Comparison of ENCODE assay signal across 8 mouse cellular contexts in genomic region chr2:31297602-31298268, GRCm38 (mm10). TPM values are rescaled to one million over a fixed set of nuclear protein-coding genes. Genes with fewer than 3 reads are reported as not detected.
DNase-seq lines count a peak whose midpoint lies in the region; ATAC-seq and TF ChIP-seq lines count a peak whose summit lies in the region.

No protein-coding gene starts in this region.

- no peaks in the 10 kb centered on the region for H3K36me3 ChIP-seq in forebrain, embryonic 15.5 days
- H3K36me3 ChIP-seq in small intestine, adult 2 months (ENCODE audit: control insufficient read depth, insufficient read depth, low read length) = no peaks in the 10 kb centered on the region

- H3K4me3 ChIP-seq in forebrain, embryonic 15.5 days = peak overlapping the region; percentile 47
- peak overlapping the region; percentile 64 for H3K4me3 ChIP-seq in small intestine, adult 2 months (ENCODE audit: low read depth, low read length)

- no peaks in the 10 kb centered on the region for H3K9me3 ChIP-seq in forebrain, embryonic 15.5 days

- peak overlapping the region; percentile 47 for H3K9ac ChIP-seq in forebrain, embryonic 15.5 days (replicated peaks)

- peak; percentile 43 to 60 for DNase-seq in left cerebral cortex, adult 18-20 months (ENCODE audit: low spot score in 2 of 2)
- no peak for DNase-seq in left cerebral cortex, adult 11 months (ENCODE audit: low spot score)
- peak; percentile 14 for DNase-seq in c-Kit-positive CD71-positive TER-119-positive erythroid progenitor cells, embryonic 14.5 days (ENCODE audit: low spot score)
- DNase-seq in layer of hippocampus, postnatal 36 days = peak; percentile 59 to 61
- DNase-seq in lung, postnatal 4 days = peak; percentile 60 to 65

- peaks cover 6% of the 10 kb centered on the region for H3K4me1 ChIP-seq in forebrain, embryonic 15.5 days
- no peaks in the 10 kb centered on the region; the same call in 1 of the 2 replicates for H3K4me1 ChIP-seq in small intestine, adult 2 months (ENCODE audit: control insufficient read depth, insufficient read depth, insufficient read length, low read length)

- peak overlapping the region; percentile 57 for H3K4me2 ChIP-seq in forebrain, embryonic 15.5 days (replicated peaks)

- no peak for TF ChIP-seq POLR2A in small intestine, adult 2 months (IDR thresholded peaks at IDR 0.05; ENCODE audit: low read depth, low read length)

- TF ChIP-seq CTCF in small intestine, adult 2 months (IDR thresholded peaks at IDR 0.05; ENCODE audit: extremely low read depth, insufficient read length, insufficient replicate concordance, low read depth, low read length) = no peak

- no peaks in the 10 kb centered on the region for H3K27me3 ChIP-seq in forebrain, embryonic 15.5 days
- H3K27me3 ChIP-seq in small intestine, adult 2 months (ENCODE audit: control insufficient read depth, insufficient read depth, low read length) = no peaks in the 10 kb centered on the region

- 2% methylated on average over 17 of the region's 17 CpGs for WGBS in forebrain, embryonic 15.5 days
- 6% methylated on average over 17 of the region's 17 CpGs for WGBS in small intestine, adult 2 months

- peak; percentile 90 for ATAC-seq in forebrain, embryonic 15.5 days (replicated peaks)
- peak; percentile 80 to 84 for ATAC-seq in hematopoietic stem cell, adult 5-6 weeks (replicated peaks in 1 of 2; ENCODE audit: insufficient read depth in 1 of 2, low FRiP score in 2 of 2, low TSS enrichment in 1 of 2, low read depth in 1 of 2, poor library complexity in 2 of 2, severe bottlenecking in 2 of 2)

- no peak overlapping the region for H3K27ac ChIP-seq in forebrain, embryonic 15.5 days (replicated peaks)
- peak overlapping the region; percentile 13; the same call in 1 of the 2 replicates for H3K27ac ChIP-seq in small intestine, adult 2 months (ENCODE audit: insufficient read depth, low read depth, low read length)

RNA-seq across cellular contexts. Expression of gene Hmcn2, which starts 16.5 kb away (rescaled TPM):
- total RNA-seq in left cerebral cortex, adult 18-20 months (2021) = under 1 TPM; 0.30 to 0.73 TPM
- 0.19 and 0.22 TPM in 2 replicates for polyA plus RNA-seq in forebrain, embryonic 15.5 days (2015; fragmentation: Nextera tagmentation; extraction: Ambion mirVana)
- total RNA-seq in hematopoietic stem cell, adult 5-6 weeks (2017) = 1.5 TPM in 1 of 2 replicates, not detected in the other
- total RNA-seq in layer of hippocampus, postnatal 36 days (2021) = under 1 TPM; 0.23 to 0.35 TPM
- polyA plus RNA-seq in small intestine, adult 2 months (2012; rRNA removed) = 87.3 and 147 TPM in 2 replicates

RNA-seq across cellular contexts. Expression of gene Ncs1, which starts 52.1 kb away (rescaled TPM):
- total RNA-seq in left cerebral cortex, adult 18-20 months (2021) = 100 to 1,000 TPM; 236 to 243 TPM
- polyA plus RNA-seq in forebrain, embryonic 15.5 days (2015; fragmentation: Nextera tagmentation; extraction: Ambion mirVana) = 115 and 116 TPM in 2 replicates
- total RNA-seq in hematopoietic stem cell, adult 5-6 weeks (2017) = 4.0 and 6.4 TPM in 2 replicates
- total RNA-seq in layer of hippocampus, postnatal 36 days (2021) = 100 to 1,000 TPM; 291 to 311 TPM
- 0.75 and 0.95 TPM in 2 replicates for polyA plus RNA-seq in small intestine, adult 2 months (2012; rRNA removed)

Comparison
In these comparisons a context has a peak if more than half of its experiments do, and no peak if none do; other contexts are left out.
1. RNA of gene Ncs1, which starts 52.1 kb away (total RNA-seq): 291 to 311 TPM in layer of hippocampus, postnatal 36 days and 236 to 243 TPM in left cerebral cortex, adult 18-20 months; 4.0 to 6.4 TPM in hematopoietic stem cell, adult 5-6 weeks; every median in the first group is over 10 times any median in the second.